Mouse (Mus musculus): Measurements from ENCODE around the gene Tlr9. TPM values are rescaled to one million over a fixed set of nuclear protein-coding genes. Genes with fewer than 3 reads are reported as not detected.

Gene Tlr9
- polyA plus RNA-seq (2014; fragmentation: Illumina TruSeq; extraction: RNeasy Lipid Tissue Mini Kit (QIAGEN cat#74804)): 0.11 TPM

DNA sequence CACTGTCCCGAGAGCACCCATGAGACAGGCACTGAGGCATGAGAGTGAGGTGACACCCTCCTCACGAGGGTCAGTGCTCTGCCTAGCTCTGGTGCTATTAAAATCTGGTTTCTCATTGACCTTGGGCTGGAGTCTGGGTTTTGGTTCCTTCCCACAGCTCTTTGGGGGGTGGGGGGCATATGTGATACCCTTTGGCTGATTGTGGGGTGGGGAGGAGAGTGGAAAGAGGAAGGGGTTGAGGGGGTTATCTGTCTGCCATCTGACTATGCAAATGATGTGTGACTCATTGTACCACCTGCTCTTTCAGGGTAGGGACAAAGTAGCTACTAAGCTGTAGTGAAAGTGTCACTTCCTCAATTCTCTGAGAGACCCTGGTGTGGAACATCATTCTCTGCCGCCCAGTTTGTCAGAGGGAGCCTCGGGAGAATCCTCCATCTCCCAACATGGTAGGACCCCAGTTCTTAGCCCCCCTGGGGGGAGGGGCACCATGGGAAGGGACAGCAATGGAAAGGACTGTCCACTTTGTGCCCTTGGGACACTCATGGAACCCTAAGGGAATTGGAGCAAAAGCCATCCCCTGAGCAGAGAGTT, at the start of gene Tlr9:
Tlr9 (plus strand) TSS at position 338 of the 591 bp plus-strand sequence.

DNA sequence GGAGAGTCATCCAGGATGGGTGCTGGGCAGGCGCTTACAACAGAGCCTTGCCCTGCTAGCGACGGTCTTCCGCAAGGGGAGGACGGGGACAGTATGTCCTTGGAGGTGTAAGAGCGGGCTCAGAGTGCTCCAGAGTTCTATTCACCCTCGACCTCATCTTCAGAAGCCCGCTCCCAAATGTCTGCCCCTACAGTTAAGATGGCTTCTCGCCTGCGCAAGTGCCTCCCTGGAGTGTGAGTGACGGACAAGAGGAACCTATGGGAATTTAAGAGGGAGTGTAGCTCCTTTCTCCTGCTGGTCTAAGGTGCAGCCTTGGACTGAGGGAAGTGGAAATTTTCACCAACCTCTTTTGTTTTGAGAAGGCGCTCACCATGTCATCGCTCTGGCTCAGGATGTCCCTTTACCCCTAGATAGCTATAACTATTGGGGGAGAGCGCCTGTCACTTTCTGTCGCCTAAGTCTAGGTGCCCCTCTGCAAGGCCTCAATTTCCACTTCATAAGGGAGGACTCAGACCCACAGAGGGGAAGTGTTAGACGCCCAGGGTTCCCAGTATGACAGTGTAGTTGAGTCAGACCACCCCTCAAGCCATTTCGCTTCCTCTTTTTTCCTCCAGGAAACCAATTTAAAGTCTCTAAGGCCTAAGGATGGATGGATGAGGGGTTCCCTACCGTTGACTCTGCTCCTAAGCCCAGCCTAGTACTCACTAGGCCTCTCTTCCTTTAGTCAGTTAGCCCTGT, 22.7 kb upstream of the Tlr9 start, which contains the start of gene Ppm1m:
Ppm1m (minus strand) TSS at position 212 of the 738 bp plus-strand sequence.

DNA sequence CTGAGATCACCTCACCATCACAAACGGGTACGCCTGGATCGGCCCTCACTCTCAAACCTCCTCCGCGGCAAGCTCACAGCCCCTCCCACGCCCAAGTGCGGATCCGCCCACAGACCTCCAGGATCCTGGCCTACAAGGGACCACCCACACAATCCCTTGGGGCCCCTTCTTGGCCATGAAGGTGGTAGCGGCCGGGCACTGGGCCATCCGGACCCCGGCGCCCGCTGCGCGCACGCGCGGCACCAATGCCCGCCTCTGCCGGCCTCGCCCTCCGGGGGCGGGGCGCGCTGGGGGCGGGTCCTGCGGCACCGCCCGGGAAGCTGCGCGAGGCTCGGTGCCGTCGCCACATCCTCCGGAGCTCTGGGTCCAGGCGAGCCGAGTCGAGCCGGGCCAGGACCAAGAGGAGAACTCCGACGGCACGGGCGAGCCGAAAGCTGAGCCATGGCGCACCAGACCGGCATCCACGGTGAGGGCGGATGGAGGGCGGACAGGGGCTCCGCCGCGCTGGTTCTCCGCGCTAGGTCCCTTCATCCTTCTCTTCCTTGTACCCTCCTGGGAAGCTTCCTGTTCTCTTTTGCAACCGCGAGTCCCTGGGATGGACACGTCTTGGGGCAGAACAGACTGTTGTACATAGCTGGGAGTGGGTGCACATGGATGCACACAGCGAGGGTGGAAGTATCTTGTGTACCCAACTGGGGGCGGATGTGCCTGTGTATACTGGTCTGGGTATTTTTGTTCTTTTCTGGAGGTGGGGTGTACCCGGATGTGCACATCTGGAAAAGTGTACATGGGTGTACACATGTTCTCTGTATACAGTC, 19.4 kb upstream of the Tlr9 start, which contains the start of gene Twf2:
Twf2 (plus strand) TSS at position 290 of the 818 bp plus-strand sequence.

Other genes with a start within 250 kb of the Tlr9 start
- 40.0 TPM for gene Col6a4, start 125.8 kb upstream of the Tlr9 start, polyA plus RNA-seq (2014; fragmentation: Illumina TruSeq; extraction: RNeasy Lipid Tissue Mini Kit (QIAGEN cat#74804))
- gene Glyctk, start 64.5 kb upstream of the Tlr9 start, polyA plus RNA-seq (2014; fragmentation: Illumina TruSeq; extraction: RNeasy Lipid Tissue Mini Kit (QIAGEN cat#74804)): not detected
- gene Wdr82, start 51.7 kb upstream of the Tlr9 start, polyA plus RNA-seq (2014; fragmentation: Illumina TruSeq; extraction: RNeasy Lipid Tissue Mini Kit (QIAGEN cat#74804)): 164 TPM
- gene Ppm1m, start 22.9 kb upstream of the Tlr9 start, polyA plus RNA-seq (2014; fragmentation: Illumina TruSeq; extraction: RNeasy Lipid Tissue Mini Kit (QIAGEN cat#74804)): 3.6 TPM
- not detected for gene Twf2, start 19.5 kb upstream of the Tlr9 start, polyA plus RNA-seq (2014; fragmentation: Illumina TruSeq; extraction: RNeasy Lipid Tissue Mini Kit (QIAGEN cat#74804))
- 30.9 TPM for gene Alas1, start 26.1 kb downstream of the Tlr9 start, polyA plus RNA-seq (2014; fragmentation: Illumina TruSeq; extraction: RNeasy Lipid Tissue Mini Kit (QIAGEN cat#74804))
- gene Poc1a, start 58.5 kb downstream of the Tlr9 start, polyA plus RNA-seq (2014; fragmentation: Illumina TruSeq; extraction: RNeasy Lipid Tissue Mini Kit (QIAGEN cat#74804)): 2.0 TPM
- gene Dusp7, start 146.0 kb downstream of the Tlr9 start, polyA plus RNA-seq (2014; fragmentation: Illumina TruSeq; extraction: RNeasy Lipid Tissue Mini Kit (QIAGEN cat#74804)): 23.3 TPM
- 40.9 TPM for gene Rpl29, start 206.9 kb downstream of the Tlr9 start, polyA plus RNA-seq (2014; fragmentation: Illumina TruSeq; extraction: RNeasy Lipid Tissue Mini Kit (QIAGEN cat#74804))
- gene Acy1, start 215.7 kb downstream of the Tlr9 start, polyA plus RNA-seq (2014; fragmentation: Illumina TruSeq; extraction: RNeasy Lipid Tissue Mini Kit (QIAGEN cat#74804)): not detected
- gene Abhd14b, start 224.9 kb downstream of the Tlr9 start, polyA plus RNA-seq (2014; fragmentation: Illumina TruSeq; extraction: RNeasy Lipid Tissue Mini Kit (QIAGEN cat#74804)): 7.1 TPM
- 1.3 TPM for gene Abhd14a, start 225.1 kb downstream of the Tlr9 start, polyA plus RNA-seq (2014; fragmentation: Illumina TruSeq; extraction: RNeasy Lipid Tissue Mini Kit (QIAGEN cat#74804))
- not detected for gene Pcbp4, start 230.7 kb downstream of the Tlr9 start, polyA plus RNA-seq (2014; fragmentation: Illumina TruSeq; extraction: RNeasy Lipid Tissue Mini Kit (QIAGEN cat#74804))
- not detected for gene Gpr62, start 243.3 kb downstream of the Tlr9 start, polyA plus RNA-seq (2014; fragmentation: Illumina TruSeq; extraction: RNeasy Lipid Tissue Mini Kit (QIAGEN cat#74804))

Measured in ovary, adult 10 weeks (tissue).